Mouse (Mus musculus) stomach, embryonic 14.5 days (tissue): ENCODE data around the gene Opn1sw. TPM values are rescaled to one million over a fixed set of nuclear protein-coding genes. Genes with fewer than 3 reads are reported as not detected.
"Not testable (repeated sequence)": the region's sequence is repeated elsewhere in the genome, so short reads cannot be mapped to it uniquely, and the experiment has no call there.

Experiments
- ATAC-seq: fragments of 200-750 bp; cut with Nextera tagmentation; 2 replicates; pipeline ENCODE4 v1.8.0; 2017; ENCODE audit warnings: low read depth, moderate TSS enrichment; ENCODE audit not compliant: insufficient number of reproducible peaks, insufficient read depth, low FRiP score
- H3K27ac ChIP-seq: fragments of 300-500 bp; sonication (generic); 2 replicates; pipeline ENCODE4 v1.5.1; 2014; ENCODE audit warnings: mild to moderate bottlenecking, low read length, moderate library complexity, mixed read lengths
- H3K27me3 ChIP-seq: fragments of 300-500 bp; sonication (generic); 2 replicates; pipeline ENCODE4 v1.6.1; 2014; ENCODE audit warnings: low read length, control low read depth, mixed read lengths; ENCODE audit not compliant: control insufficient read depth, insufficient read depth
- H3K36me3 ChIP-seq: fragments of 300-500 bp; sonication (generic); 2 replicates; pipeline ENCODE4 v1.6.1; 2014; ENCODE audit warnings: mild to moderate bottlenecking, control low read depth, low read length, moderate library complexity, mixed read lengths; ENCODE audit not compliant: control insufficient read depth, insufficient read depth
- H3K4me1 ChIP-seq: fragments of 300-500 bp; sonication (generic); 2 replicates; pipeline ENCODE4 v1.6.1; 2014; ENCODE audit warnings: low read length, control low read depth, mixed read lengths; ENCODE audit not compliant: control insufficient read depth, insufficient read depth
- H3K4me2 ChIP-seq: fragments of 300-500 bp; sonication (generic); replicated peaks from 2 replicates; pipeline ENCODE4 v1.6.1; 2014; ENCODE audit warnings: low read depth, low read length, control low read depth
- H3K4me3 ChIP-seq: fragments of 300-500 bp; sonication (generic); 2 replicates; pipeline ENCODE4 v1.5.1; 2014; ENCODE audit warnings: low read depth, low read length, control low read depth
- H3K9ac ChIP-seq: fragments of 300-500 bp; sonication (generic); replicated peaks from 2 replicates; pipeline ENCODE4 v1.6.1; 2014; ENCODE audit warnings: low read depth, mild to moderate bottlenecking, control low read depth, low read length, moderate library complexity, mixed read lengths
- H3K9me3 ChIP-seq: fragments of 300-500 bp; sonication (generic); 2 replicates; pipeline ENCODE4 v1.6.1; 2016; ENCODE audit warnings: low read depth, low read length, control low read depth; ENCODE audit not compliant: control insufficient read depth
- WGBS: fragments of 180-500 bp; shearing (Covaris S2); extraction: QIAGEN DNeasy Blood & Tissue Kit; methylation state at CpG from one replicate; pipeline ENCODE4 v1.1.7; 2014; 5-methylcytosine and 5-hydroxymethylcytosine counted together
- polyA plus RNA-seq: library from polyadenylated mRNA; unstranded; fragments of >200 nt; fragmentation: Nextera tagmentation; extraction: Ambion mirVana; gene quantifications from 2 replicates; pipeline ENCODE4 v1.2.1, GENCODE M21; 2014

Gene Opn1sw
- polyA plus RNA-seq, 1 experiment from 2014 or later, result 1.5 TPM

GRCm38 (mm10) chr6:29391241-29391640 lies 3.0 kb upstream of the Opn1sw start:
- ATAC-seq, H3K9me3 ChIP-seq, H3K4me3 ChIP-seq, H3K9ac ChIP-seq, H3K27ac ChIP-seq, H3K4me2 ChIP-seq, H3K36me3 ChIP-seq, H3K27me3 ChIP-seq, H3K4me1 ChIP-seq: not testable (repeated sequence)
- 77% methylated on average over 8 of the region's 8 CpGs for WGBS

- not testable (repeated sequence) for H3K27me3 ChIP-seq, H3K9ac ChIP-seq, H3K36me3 ChIP-seq, H3K4me2 ChIP-seq, ATAC-seq, H3K4me3 ChIP-seq, H3K4me1 ChIP-seq, H3K27ac ChIP-seq, H3K9me3 ChIP-seq
- WGBS, result 86% methylated on average over 1 of the region's 1 CpGs
These were observed 2.2 kb upstream of the Opn1sw start for GRCm38 (mm10) chr6:29390500-29390899.

- no peak overlapping the region for H3K27ac ChIP-seq
- no peak overlapping the region for H3K9ac ChIP-seq
- no peaks in the 10 kb centered on the region for H3K9me3 ChIP-seq
- H3K36me3 ChIP-seq, result no peaks in the 10 kb centered on the region
- H3K27me3 ChIP-seq, result no peaks in the 10 kb centered on the region
- no peak overlapping the region for H3K4me3 ChIP-seq
- ATAC-seq, result no peak
- 50% methylated on average over 9 of the region's 9 CpGs for whole genome bisulfite sequencing
- no peaks in the 10 kb centered on the region for H3K4me1 ChIP-seq
- H3K4me2 ChIP-seq, result no peak overlapping the region
These were observed 1.2 kb upstream of the Opn1sw start for GRCm38 (mm10) chr6:29389425-29389824.

GRCm38 (mm10) chr6:29388606-29389080 lies 375 bp upstream of the Opn1sw start:
- ATAC-seq, result peak; percentile 90
- WGBS, result 10% methylated on average over 11 of the region's 11 CpGs
- H3K27ac ChIP-seq, result peak overlapping the region; percentile 64; the same call in 1 of the 2 replicates

GRCm38 (mm10) chr6:29382442-29382841 lies 5.8 kb downstream of the Opn1sw start:
- no peak for ATAC-seq
- H3K27me3 ChIP-seq, result no peaks in the 10 kb centered on the region
- WGBS, result 53% methylated on average over 2 of the region's 2 CpGs
- H3K4me1 ChIP-seq, result no peaks in the 10 kb centered on the region
- no peak overlapping the region for H3K4me3 ChIP-seq
- no peak overlapping the region for H3K9ac ChIP-seq
- H3K9me3 ChIP-seq, result no peaks in the 10 kb centered on the region
- H3K4me2 ChIP-seq, result no peak overlapping the region
- no peak overlapping the region for H3K27ac ChIP-seq
- H3K36me3 ChIP-seq, result peaks cover 1% of the 10 kb centered on the region; the same call in 1 of the 2 replicates

More at GRCm38 (mm10) chr6:29388606-29389080, 375 bp upstream of the Opn1sw start:
- H3K4me2 ChIP-seq, result peak overlapping the region; percentile 43
- no peaks in the 10 kb centered on the region for H3K27me3 ChIP-seq
- peak overlapping the region; percentile 34 for H3K4me3 ChIP-seq
- no peaks in the 10 kb centered on the region for H3K9me3 ChIP-seq
- H3K36me3 ChIP-seq, result no peaks in the 10 kb centered on the region
- H3K9ac ChIP-seq, result no peak overlapping the region
- no peaks in the 10 kb centered on the region for H3K4me1 ChIP-seq

GRCm38 (mm10) chr6:29379954-29380353 lies 8.3 kb downstream of the Opn1sw start:
- H3K36me3 ChIP-seq, result peaks cover 24% of the 10 kb centered on the region
- H3K4me2 ChIP-seq, result no peak overlapping the region
- H3K4me3 ChIP-seq, result no peak overlapping the region
- WGBS, result 94% methylated on average over 6 of the region's 6 CpGs
- no peaks in the 10 kb centered on the region for H3K9me3 ChIP-seq
- H3K9ac ChIP-seq, result no peak overlapping the region
- H3K27me3 ChIP-seq, result no peaks in the 10 kb centered on the region
- no peaks in the 10 kb centered on the region for H3K4me1 ChIP-seq
- no peak for ATAC-seq
- H3K27ac ChIP-seq, result no peak overlapping the region

- Histone ChIP-seq H3K9me3 (no peaks in the 10 kb centered on the region), H3K4me2 (no peak overlapping the region), H3K4me3 (no peak overlapping the region), H3K27me3 (no peaks in the 10 kb centered on the region), H3K9ac (no peak overlapping the region), H3K36me3 (peaks cover 33% of the 10 kb centered on the region), H3K4me1 (no peaks in the 10 kb centered on the region), H3K27ac (no peak overlapping the region)
- WGBS, result 94% methylated on average over 10 of the region's 10 CpGs
- ATAC-seq, result no peak
These were observed 9.6 kb downstream of the Opn1sw start for GRCm38 (mm10) chr6:29378678-29379077.

- 90% methylated on average over 4 of the region's 4 CpGs for WGBS
- no peaks in the 10 kb centered on the region for H3K27me3 ChIP-seq
These were observed 10.9 kb downstream of the Opn1sw start for GRCm38 (mm10) chr6:29377386-29377785.

GRCm38 (mm10) chr6:29365277-29365676 lies 23.0 kb downstream of the Opn1sw start:
- 94% methylated on average over 1 of the region's 1 CpGs for WGBS
- Histone ChIP-seq H3K9me3 (no peaks in the 10 kb centered on the region), H3K36me3 (peaks cover 47% of the 10 kb centered on the region)

More at GRCm38 (mm10) chr6:29377386-29377785, 10.9 kb downstream of the Opn1sw start:
- Histone ChIP-seq H3K36me3 (peaks cover 46% of the 10 kb centered on the region), H3K9me3 (no peaks in the 10 kb centered on the region), H3K4me3 (no peak overlapping the region), H3K4me2 (no peak overlapping the region), H3K4me1 (no peaks in the 10 kb centered on the region), H3K9ac (no peak overlapping the region), H3K27ac (no peak overlapping the region)
- ATAC-seq, result no peak

More at GRCm38 (mm10) chr6:29365277-29365676, 23.0 kb downstream of the Opn1sw start:
- H3K27me3 ChIP-seq, result no peaks in the 10 kb centered on the region
- no peak overlapping the region for H3K27ac ChIP-seq
- no peak overlapping the region for H3K9ac ChIP-seq
- no peaks in the 10 kb centered on the region for H3K4me1 ChIP-seq
- H3K4me2 ChIP-seq, result no peak overlapping the region
- no peak for ATAC-seq
- no peak overlapping the region for H3K4me3 ChIP-seq
